Mouse (Mus musculus): ENCODE data around the gene Dpp6. TPM values are rescaled to one million over a fixed set of nuclear protein-coding genes. Genes with fewer than 3 reads are reported as not detected.

Dpp6 gene
- polyA plus RNA-seq, 2 experiments from 2014 or later: 0.46 TPM; not detected in 1

- no peak for ATAC-seq
These were observed 386.1 kb downstream of the Dpp6 start for GRCm38 (mm10) chr5:27203131-27203530.

GRCm38 (mm10) chr5:27204721-27205120 lies 387.7 kb downstream of the Dpp6 start:
- no peak for ATAC-seq

- no peak for ATAC-seq
These were observed 388.8 kb downstream of the Dpp6 start for GRCm38 (mm10) chr5:27205754-27206153.

GRCm38 (mm10) chr5:27206213-27206612 lies 389.2 kb downstream of the Dpp6 start:
- ATAC-seq: no peak

GRCm38 (mm10) chr5:27220116-27220515 lies 403.1 kb downstream of the Dpp6 start:
- ATAC-seq: no peak

- ATAC-seq: no peak
These were observed 425.1 kb downstream of the Dpp6 start for GRCm38 (mm10) chr5:27242078-27242477.

- no peak for ATAC-seq
These were observed 426.2 kb downstream of the Dpp6 start for GRCm38 (mm10) chr5:27243226-27243625.

- ATAC-seq: no peak
These were observed 430.8 kb downstream of the Dpp6 start for GRCm38 (mm10) chr5:27247793-27248192.

- no peak for ATAC-seq
These were observed 431.7 kb downstream of the Dpp6 start for GRCm38 (mm10) chr5:27248685-27249084.

GRCm38 (mm10) chr5:27249951-27250350 lies 432.9 kb downstream of the Dpp6 start:
- no peak for ATAC-seq

GRCm38 (mm10) chr5:27250906-27251305 lies 433.9 kb downstream of the Dpp6 start:
- no peak for ATAC-seq

- ATAC-seq: no peak
These were observed 434.4 kb downstream of the Dpp6 start for GRCm38 (mm10) chr5:27251361-27251760.

- no peak for ATAC-seq
These were observed 438.2 kb downstream of the Dpp6 start for GRCm38 (mm10) chr5:27255247-27255646.

GRCm38 (mm10) chr5:27258636-27259035 lies 441.6 kb downstream of the Dpp6 start:
- ATAC-seq: no peak

- no peak for ATAC-seq
These were observed 445.0 kb downstream of the Dpp6 start for GRCm38 (mm10) chr5:27261746-27262727.

GRCm38 (mm10) chr5:27262751-27263150 lies 445.7 kb downstream of the Dpp6 start:
- ATAC-seq: no peak

- no peak for ATAC-seq
These were observed 448.3 kb downstream of the Dpp6 start for GRCm38 (mm10) chr5:27265281-27265680.

- no peak for ATAC-seq
These were observed 454.3 kb downstream of the Dpp6 start for GRCm38 (mm10) chr5:27271336-27271735.

GRCm38 (mm10) chr5:27274781-27275395 lies 457.9 kb downstream of the Dpp6 start:
- no peak for ATAC-seq

GRCm38 (mm10) chr5:27275871-27276270 lies 458.9 kb downstream of the Dpp6 start:
- no peak for ATAC-seq

GRCm38 (mm10) chr5:27278120-27278645 lies 461.2 kb downstream of the Dpp6 start:
- no peak for ATAC-seq

GRCm38 (mm10) chr5:27286876-27287275 lies 469.9 kb downstream of the Dpp6 start:
- no peak for ATAC-seq

- ATAC-seq: no peak
These were observed 474.4 kb downstream of the Dpp6 start for GRCm38 (mm10) chr5:27291378-27291777.

GRCm38 (mm10) chr5:27292236-27292635 lies 475.2 kb downstream of the Dpp6 start:
- no peak for ATAC-seq
